Mouse (Mus musculus): ENCODE results near the gene Grik1.

GRCm38 (mm10) chr16:87911201-87911600 lies 378.9 kb downstream of the Grik1 start:
- TF ChIP-seq POLR2A (IDR thresholded peaks at IDR 0.05; ENCODE audit: low read depth, low read length) (no peak), CTCF (IDR thresholded peaks at IDR 0.05; ENCODE audit: borderline replicate concordance, insufficient read depth, low read length) (no peak)
